Mouse (Mus musculus) spleen, adult 2 months (tissue): ENCODE measurements around the gene Hemk1. TPM values are rescaled to one million over a fixed set of nuclear protein-coding genes. Genes with fewer than 3 reads are reported as not detected.
"Not testable (repeated sequence)": the region's sequence is repeated elsewhere in the genome, so short reads cannot be mapped to it uniquely, and the experiment has no call there.

ENCODE experiments used
- DNase-seq, 2 experiments: peaks; one replicate each; pipeline versions ENCODE4 v3.0.0 to v3.0.0-alpha.2; 2012 to 2021; ENCODE audit warnings: low spot score in 2 of 2, low read depth in 1 of 2
- H3K27ac ChIP-seq: fragments of 200-500 bp; 2 replicates; pipeline ENCODE4 v1.5.1; 2012; ENCODE audit warnings: low read length, inconsistent platforms; ENCODE audit not compliant: insufficient read depth
- H3K27me3 ChIP-seq: fragments of 200-500 bp; 2 replicates; pipeline ENCODE4 v1.6.1; 2012; ENCODE audit warnings: mild to moderate bottlenecking, moderate library complexity, low read length, inconsistent platforms; ENCODE audit not compliant: control insufficient read depth, insufficient read depth
- H3K36me3 ChIP-seq: fragments of 200-500 bp; 2 replicates; pipeline ENCODE4 v1.6.1; 2012; ENCODE audit warnings: mild to moderate bottlenecking, low read length, inconsistent platforms; ENCODE audit not compliant: control insufficient read depth, insufficient read depth
- H3K4me1 ChIP-seq: fragments of 200-500 bp; 2 replicates; pipeline ENCODE4 v1.6.1; 2011; ENCODE audit warnings: inconsistent platforms; ENCODE audit not compliant: control insufficient read depth, insufficient read depth, insufficient read length
- H3K4me3 ChIP-seq: fragments of 200-500 bp; 2 replicates; pipeline ENCODE4 v1.5.1; 2011; ENCODE audit warnings: mild to moderate bottlenecking, inconsistent platforms; ENCODE audit not compliant: insufficient read depth, insufficient read length; ENCODE audit errors: extremely low read depth
- CTCF ChIP-seq: fragments of 200-500 bp; IDR thresholded peaks from 2 replicates; pipeline ENCODE4 v1.5.1; 2011; ENCODE audit warnings: mild to moderate bottlenecking, inconsistent platforms; ENCODE audit not compliant: insufficient read depth, insufficient read length, insufficient replicate concordance; ENCODE audit errors: extremely low read depth
- POLR2A ChIP-seq: fragments of 200-500 bp; IDR thresholded peaks from 2 replicates; pipeline ENCODE4 v1.6.1; 2011; ENCODE audit warnings: low read depth, low read length, inconsistent platforms
- WGBS: fragments of 180-500 bp; shearing (Covaris S2); methylation state at CpG from one replicate; pipeline ENCODE4 v1.1.7; 2018; 5-methylcytosine and 5-hydroxymethylcytosine counted together
- polyA plus RNA-seq: library from polyadenylated mRNA; depleted of rRNA; stranded (reverse); fragments of >200 nt; gene quantifications from 2 replicates; pipeline ENCODE4 v1.2.3, GENCODE M21; 2012

Hemk1 gene
- polyA plus RNA-seq, 1 experiment, result 12.2 TPM

DNA sequence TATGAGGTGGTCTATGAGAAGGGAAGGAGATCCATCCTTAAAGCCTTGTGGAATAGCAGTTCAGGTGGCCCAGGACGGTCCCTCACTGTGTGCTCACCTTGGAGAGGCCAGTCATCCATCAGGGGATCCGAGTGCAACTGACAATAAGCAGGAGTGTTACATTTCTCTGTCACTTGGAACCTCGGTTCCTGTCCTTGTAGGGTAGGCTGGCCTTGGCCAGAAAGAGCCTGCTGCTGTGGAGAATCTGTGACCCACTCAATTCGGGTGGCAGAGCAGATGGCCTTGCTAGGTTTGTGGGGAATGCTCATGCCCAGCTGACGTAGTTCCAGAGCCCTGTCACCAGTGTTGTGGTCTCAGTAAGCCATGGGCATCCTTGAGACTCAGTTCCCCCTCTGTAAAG lies 28.6 kb downstream of the Hemk1 start:
- Histone ChIP-seq H3K27ac (no peak overlapping the region), H3K4me3 (no peak overlapping the region), H3K4me1 (peaks cover 11% of the 10 kb centered on the region; the same call in 1 of the 2 replicates), H3K36me3 (no peaks in the 10 kb centered on the region), H3K27me3 (no peaks in the 10 kb centered on the region)
- no peak for DNase-seq
- TF ChIP-seq POLR2A, result no peak
- TF ChIP-seq CTCF, result no peak
- WGBS, result 83% methylated on average over 5 of the region's 5 CpGs

DNA sequence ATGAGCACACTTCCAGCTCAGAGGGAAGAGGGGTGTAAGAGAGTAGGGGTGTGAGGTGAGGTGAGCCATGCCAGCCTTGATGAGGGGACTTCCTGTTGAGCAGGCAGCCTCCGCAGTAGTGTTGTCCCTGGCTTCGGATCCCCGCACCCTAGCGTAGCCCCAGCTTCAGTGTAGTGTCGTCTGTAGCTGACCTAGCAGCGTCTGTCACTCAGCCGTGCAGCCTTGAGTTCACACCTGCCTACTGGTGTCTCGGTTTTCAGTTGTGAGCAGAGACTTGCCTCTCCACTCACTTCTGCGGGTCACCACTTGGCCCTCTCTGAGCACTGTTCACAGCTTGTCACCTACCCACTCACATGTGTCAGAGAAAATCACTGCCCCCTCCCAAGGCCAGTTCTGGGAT lies 29.0 kb downstream of the Hemk1 start:
- Histone ChIP-seq H3K27me3 (no peaks in the 10 kb centered on the region), H3K4me1 (peaks cover 11% of the 10 kb centered on the region; the same call in 1 of the 2 replicates), H3K27ac (no peak overlapping the region), H3K4me3 (no peak overlapping the region), H3K36me3 (no peaks in the 10 kb centered on the region)
- 76% methylated on average over 9 of the region's 9 CpGs for WGBS
- no peak for DNase-seq
- no peak for TF ChIP-seq CTCF
- no peak for TF ChIP-seq POLR2A

DNA sequence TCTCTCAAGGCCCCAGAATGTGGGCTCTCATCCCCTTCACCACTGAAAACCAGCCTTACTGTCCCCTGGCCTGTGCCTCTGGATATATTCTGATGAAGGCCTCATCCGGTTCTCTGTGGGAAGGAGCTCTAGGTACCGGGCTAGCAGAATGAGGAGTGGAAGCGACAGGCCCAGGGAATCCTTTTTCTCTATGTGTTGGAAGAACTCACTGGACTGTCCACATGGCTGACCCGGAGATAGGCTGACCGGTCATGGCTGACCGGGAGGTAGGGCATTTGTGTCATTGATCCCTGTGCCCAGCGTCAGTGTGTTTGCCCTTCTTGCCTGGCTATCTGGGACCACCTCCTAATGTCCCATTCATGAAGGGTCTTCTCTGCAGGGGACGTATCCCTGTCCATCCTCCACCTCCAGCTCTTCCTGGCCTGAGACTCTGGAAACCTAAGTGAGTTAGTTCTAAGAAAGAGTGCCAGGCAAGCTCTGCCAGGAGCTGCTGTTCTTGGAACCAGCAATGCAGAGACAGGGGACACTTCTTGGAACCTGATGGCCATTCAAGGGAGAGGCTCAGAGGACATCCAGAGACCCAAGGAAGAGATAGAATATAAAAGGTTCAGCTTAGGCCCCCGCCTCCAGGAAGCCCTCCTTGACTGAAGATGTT lies 29.7 kb downstream of the Hemk1 start:
- Histone ChIP-seq H3K4me1 (peaks cover 8% of the 10 kb centered on the region; the same call in 1 of the 2 replicates), H3K4me3 (no peak overlapping the region), H3K27me3 (no peaks in the 10 kb centered on the region), H3K27ac (no peak overlapping the region), H3K36me3 (no peaks in the 10 kb centered on the region)
- TF ChIP-seq CTCF, result no peak
- TF ChIP-seq POLR2A, result no peak
- DNase-seq, result no peak
- 94% methylated on average over 9 of the region's 9 CpGs for WGBS

DNA sequence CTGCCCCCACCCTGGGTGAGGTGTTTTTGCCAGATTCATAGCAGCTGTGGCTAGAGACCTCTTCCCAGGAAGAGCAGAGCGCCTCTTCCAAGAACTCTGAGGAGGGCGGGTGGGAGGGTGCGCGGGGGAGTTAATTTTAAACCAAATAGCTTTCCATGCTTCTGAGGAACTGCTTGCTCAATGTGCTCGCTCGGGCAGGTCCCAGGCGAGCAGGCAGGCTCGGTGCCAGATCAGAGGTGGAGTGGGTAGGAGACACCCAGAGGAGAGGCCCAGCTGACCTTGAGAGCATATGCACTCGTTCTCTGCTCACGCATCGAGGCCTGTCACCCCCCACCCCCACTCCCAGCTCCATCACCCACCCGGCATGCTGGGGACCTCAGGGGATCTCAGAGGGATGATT lies 30.3 kb downstream of the Hemk1 start:
- whole genome bisulfite sequencing, result 34% methylated on average over 12 of the region's 12 CpGs
- Histone ChIP-seq H3K4me1 (peaks cover 4% of the 10 kb centered on the region; the same call in 1 of the 2 replicates), H3K4me3 (no peak overlapping the region), H3K36me3 (no peaks in the 10 kb centered on the region), H3K27me3 (no peaks in the 10 kb centered on the region), H3K27ac (0 out of 2 replicates have a peak overlapping the region, but pooled peaks have one; percentile 8)
- no peak for TF ChIP-seq CTCF
- no peak for TF ChIP-seq POLR2A
- no peak for DNase-seq

DNA sequence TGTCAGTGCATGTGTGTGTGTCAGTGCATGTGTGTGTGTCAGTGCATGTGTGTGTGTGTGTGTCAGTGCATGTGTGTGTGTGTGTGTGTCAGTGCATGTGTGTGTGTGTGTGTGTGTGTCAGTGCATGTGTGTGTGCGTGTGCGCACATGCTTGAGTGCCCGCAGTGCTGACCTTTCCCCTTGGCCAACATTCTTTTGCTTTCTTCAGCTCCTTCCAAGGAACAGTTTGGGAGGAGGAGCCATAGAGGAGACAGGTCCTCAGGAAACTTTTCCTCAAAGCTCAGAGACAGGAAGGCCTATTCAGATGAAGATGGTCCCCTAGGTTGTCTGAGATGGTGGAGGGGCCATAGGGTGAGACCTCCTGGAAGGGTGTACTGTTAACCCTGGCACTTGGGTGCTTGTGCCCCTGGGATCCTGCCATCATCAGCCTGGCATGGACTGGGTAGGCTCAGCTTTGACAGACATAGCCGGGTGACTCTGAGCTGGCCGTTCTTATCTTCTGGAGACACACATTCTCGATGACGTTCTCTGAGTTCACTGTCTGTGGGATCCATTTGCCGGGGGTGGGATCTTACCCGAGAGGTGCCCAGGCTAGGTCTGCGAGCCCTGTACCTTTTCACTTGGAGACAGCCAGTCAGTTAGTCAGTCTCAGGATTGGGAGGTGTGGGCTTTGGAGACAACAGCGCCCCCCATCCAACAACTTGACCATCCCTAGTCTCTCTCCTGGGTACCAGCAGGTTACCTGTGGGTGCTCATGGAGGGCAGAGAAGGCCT lies 30.9 kb downstream of the Hemk1 start:
- TF ChIP-seq POLR2A, result no peak
- no peak for TF ChIP-seq CTCF
- no peaks in the 10 kb centered on the region for H3K4me1 ChIP-seq

DNA sequence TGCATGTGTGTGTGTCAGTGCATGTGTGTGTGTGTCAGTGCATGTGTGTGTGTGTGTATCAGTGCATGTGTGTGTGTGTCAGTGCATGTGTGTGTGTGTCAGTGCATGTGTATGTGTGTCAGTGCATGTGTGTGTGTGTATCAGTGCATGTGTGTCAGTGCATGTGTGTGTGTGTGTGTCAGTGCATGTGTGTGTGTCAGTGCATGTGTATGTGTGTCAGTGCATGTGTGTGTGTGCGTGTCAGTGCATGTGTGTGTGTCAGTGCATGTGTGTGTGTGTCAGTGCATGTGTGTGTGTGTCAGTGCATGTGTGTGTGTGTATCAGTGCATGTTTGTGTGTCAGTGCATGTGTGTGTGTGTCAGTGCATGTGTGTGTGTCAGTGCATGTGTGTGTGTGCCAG lies 31.5 kb downstream of the Hemk1 start:
- H3K27me3 ChIP-seq, H3K4me1 ChIP-seq, H3K36me3 ChIP-seq, DNase-seq, H3K4me3 ChIP-seq, H3K27ac ChIP-seq: not testable (repeated sequence)
- WGBS, result 96% methylated on average over 1 of the region's 1 CpGs

More for the DNA sequence above, 30.9 kb downstream of the Hemk1 start:
- H3K27me3 ChIP-seq, result no peaks in the 10 kb centered on the region
- no peaks in the 10 kb centered on the region for H3K36me3 ChIP-seq
- no peak for DNase-seq
- 74% methylated on average over 11 of the region's 11 CpGs for WGBS
- H3K4me3 ChIP-seq, result no peak overlapping the region
- H3K27ac ChIP-seq, result 0 out of 2 replicates have a peak overlapping the region, but pooled peaks have one; percentile 8
